Mouse (Mus musculus) left cerebral cortex, adult 11 months (tissue): ENCODE data around the gene Arfip1.

Source experiments
- DNase-seq: peaks from one replicate; pipeline ENCODE4 v3.0.0; 2022; ENCODE audit warnings: low spot score

Arfip1 gene

GRCm38 (mm10) chr3:84450651-84451050 lies 131.8 kb downstream of the Arfip1 start:
- no peak for DNase-seq

GRCm38 (mm10) chr3:84449015-84449414 lies 133.4 kb downstream of the Arfip1 start:
- no peak for DNase-seq

GRCm38 (mm10) chr3:84447803-84448202 lies 134.6 kb downstream of the Arfip1 start:
- no peak for DNase-seq
